Mouse (Mus musculus): ENCODE results near the gene Aste1.

The Aste1 gene

GRCm38 (mm10) chr9:105395218-105395627 lies at the start of gene Aste1, which contains the start of gene Nek11:
Gene Aste1, plus strand, starts transcription at chr9:105395392.
Gene Nek11, minus strand, starts transcription at chr9:105395524.
- peak; percentile 85 to 87 for DNase-seq

GRCm38 (mm10) chr9:105348242-105349031 lies 46.8 kb upstream of the Aste1 start:
- no peak for DNase-seq

- DNase-seq, result no peak
Measured at GRCm38 (mm10) chr9:105349034-105349433, 46.2 kb upstream of the Aste1 start.

GRCm38 (mm10) chr9:105362181-105362580 lies 33.0 kb upstream of the Aste1 start:
- DNase-seq, result no peak

- no peak for DNase-seq
Measured at GRCm38 (mm10) chr9:105363520-105364231, 31.5 kb upstream of the Aste1 start.

GRCm38 (mm10) chr9:105366199-105366598 lies 29.0 kb upstream of the Aste1 start:
- DNase-seq, result no peak

- no peak for DNase-seq
Measured at GRCm38 (mm10) chr9:105368605-105369004, 26.6 kb upstream of the Aste1 start.

GRCm38 (mm10) chr9:105374361-105374760 lies 20.8 kb upstream of the Aste1 start:
- no peak for DNase-seq

GRCm38 (mm10) chr9:105376411-105376810 lies 18.8 kb upstream of the Aste1 start:
- DNase-seq, result no peak

- DNase-seq, result no peak
Measured at GRCm38 (mm10) chr9:105376954-105377530, 18.1 kb upstream of the Aste1 start.

GRCm38 (mm10) chr9:105377622-105378021 lies 17.6 kb upstream of the Aste1 start:
- DNase-seq, result no peak

GRCm38 (mm10) chr9:105379533-105380145 lies 15.6 kb upstream of the Aste1 start:
- no peak for DNase-seq

- DNase-seq, result no peak
Measured at GRCm38 (mm10) chr9:105387403-105387802, 7.8 kb upstream of the Aste1 start.

- DNase-seq, result peak; percentile 10 to 28
Measured at GRCm38 (mm10) chr9:105389289-105389688, 5.9 kb upstream of the Aste1 start.

GRCm38 (mm10) chr9:105390616-105391015 lies 4.6 kb upstream of the Aste1 start:
- no peak for DNase-seq

GRCm38 (mm10) chr9:105394720-105395119 lies 472 bp upstream of the Aste1 start:
- DNase-seq, result no peak

GRCm38 (mm10) chr9:105408549-105408948 lies 13.4 kb downstream of the Aste1 start:
- no peak for DNase-seq

- no peak for DNase-seq
Measured at GRCm38 (mm10) chr9:105459032-105459431, 63.8 kb downstream of the Aste1 start.

- no peak for DNase-seq
Measured at GRCm38 (mm10) chr9:105461496-105461895, 66.3 kb downstream of the Aste1 start.

All from thymus, adult 18-20 months (tissue).